Mouse (Mus musculus) heart, postnatal 10 days (tissue): ENCODE data around the gene Smim17. TPM values are rescaled to one million over a fixed set of nuclear protein-coding genes. Genes with fewer than 3 reads are reported as not detected.
"Not testable (repeated sequence)": the region's sequence is repeated elsewhere in the genome, so short reads cannot be mapped to it uniquely, and the experiment has no call there.

Experiments
- DNase-seq, 2 experiments: peaks; one replicate each; pipeline ENCODE4 v3.0.0; 2021
- intact Hi-C: fragments of 180-260 bp; cut with DNase I; formaldehyde crosslinking; loops from one replicate; pipeline ENCODE4 v1.15.1; 2025
- total RNA-seq, 2 experiments: library from RNA; stranded (reverse); gene quantifications; 2 replicates each; pipeline ENCODE4 v1.2.3; 2021

Gene Smim17
- total RNA-seq, 2 experiments from 2014 or later, result not detected

GRCm38 (mm10) chr7:6410043-6410442, 11.5 kb downstream of the Smim17 start, which contains the start of gene Gm20715:
Gene Gm20715 (plus strand): TSS chr7:6410277.
- intact Hi-C loops, result loop anchor here (5.0 kb wide), 2 partner anchors 48 to 128 kb away; partner anchors contain the start of gene Zfp78
- DNase-seq, result peak; percentile 96 to 99

DNA sequence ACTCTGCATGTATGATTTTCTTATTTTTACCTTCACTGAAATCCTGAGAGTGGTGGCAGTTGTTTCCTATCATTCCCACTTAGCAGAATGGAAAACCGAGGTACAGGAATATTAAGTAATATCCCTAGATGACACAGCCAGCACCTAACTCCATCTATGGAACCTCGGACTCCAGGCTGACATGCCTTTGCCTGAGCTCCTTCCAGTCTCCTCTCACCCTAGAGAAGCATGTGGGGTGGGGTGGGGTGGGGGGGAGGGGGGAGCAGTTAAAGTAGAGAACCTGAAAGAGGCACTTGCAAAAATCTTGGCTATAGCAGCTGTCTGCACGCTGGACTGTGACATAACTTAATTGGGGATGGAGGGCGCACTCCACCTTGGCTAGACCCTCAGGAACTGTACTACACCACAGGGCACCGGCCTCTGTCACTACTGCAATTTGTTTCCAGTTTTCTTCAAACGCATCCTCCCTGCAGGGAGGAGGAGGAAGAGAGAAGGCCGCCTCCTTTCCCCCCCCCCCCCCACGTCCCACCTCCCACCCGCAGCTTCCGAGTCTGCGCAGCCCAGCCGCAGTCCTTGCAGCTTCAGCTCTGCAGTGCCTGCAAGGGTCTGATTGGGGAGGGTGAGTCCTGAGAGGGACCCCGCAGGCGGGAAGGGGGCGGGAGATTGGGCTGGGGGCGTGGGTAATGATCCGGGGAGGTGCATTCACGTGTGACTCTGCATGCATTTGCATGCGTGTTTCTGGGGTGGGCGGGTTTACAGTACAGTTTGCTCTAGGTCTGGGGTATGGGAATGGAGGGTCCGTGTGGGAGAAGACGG, 16.3 kb downstream of the Smim17 start:
- intact Hi-C loops, result loop anchor here (5.0 kb wide), 2 partner anchors 53 to 133 kb away; partner anchors contain the start of gene Zfp78

DNA sequence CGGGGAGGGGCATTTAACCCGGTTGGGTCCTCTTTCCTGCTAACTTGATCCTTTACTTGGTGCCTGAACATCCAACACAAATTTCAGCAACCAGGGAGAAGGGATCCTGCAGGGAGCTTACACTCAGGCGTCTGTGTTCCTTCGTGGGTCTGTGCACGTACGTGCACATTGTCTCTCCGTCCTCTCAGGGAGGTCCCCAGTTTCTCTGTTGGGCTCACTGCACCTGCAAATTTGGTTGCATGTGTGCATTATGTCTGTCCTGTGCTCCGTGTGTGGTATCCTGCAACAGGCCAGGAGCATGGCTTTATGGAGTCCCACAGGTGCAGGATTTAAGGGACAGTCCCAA, 16.9 kb downstream of the Smim17 start:
- intact Hi-C loops, result no loop called here
- no peak for DNase-seq

More for the DNA sequence above, 16.3 kb downstream of the Smim17 start:
- no peak for DNase-seq

DNA sequence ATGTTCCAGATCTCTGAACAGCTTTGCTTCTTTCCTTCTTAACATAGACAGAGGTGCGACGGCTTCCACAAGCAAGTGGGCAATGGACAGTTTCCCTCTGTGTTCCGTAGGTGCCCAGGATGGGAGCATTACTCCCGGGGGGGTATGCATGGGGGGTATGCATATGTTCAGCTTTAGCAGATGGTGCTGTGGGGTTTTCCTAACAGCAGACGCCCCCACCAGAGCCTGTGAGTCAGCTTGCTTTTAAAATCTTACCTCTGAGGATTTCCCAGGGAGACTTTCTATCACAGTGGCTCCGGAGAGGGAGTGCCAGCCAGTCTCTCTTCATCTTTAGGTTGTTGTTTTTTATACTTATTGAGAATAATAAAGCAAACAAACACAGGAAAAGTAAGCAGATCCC, 21.4 kb downstream of the Smim17 start:
- intact Hi-C loops, result no loop called here
- no peak for DNase-seq

- DNase-seq, result no peak
- intact Hi-C loops, result no loop called here
These were observed 30.9 kb downstream of the Smim17 start for GRCm38 (mm10) chr7:6429381-6429780.

- DNase-seq, result peak; percentile 3 to 18
- intact Hi-C loops, result loop anchor here (1.0 kb wide), 1 partner anchor 71 kb away; no protein-coding TSS in a partner anchor
These were observed 31.8 kb downstream of the Smim17 start for GRCm38 (mm10) chr7:6430342-6430741.

DNA sequence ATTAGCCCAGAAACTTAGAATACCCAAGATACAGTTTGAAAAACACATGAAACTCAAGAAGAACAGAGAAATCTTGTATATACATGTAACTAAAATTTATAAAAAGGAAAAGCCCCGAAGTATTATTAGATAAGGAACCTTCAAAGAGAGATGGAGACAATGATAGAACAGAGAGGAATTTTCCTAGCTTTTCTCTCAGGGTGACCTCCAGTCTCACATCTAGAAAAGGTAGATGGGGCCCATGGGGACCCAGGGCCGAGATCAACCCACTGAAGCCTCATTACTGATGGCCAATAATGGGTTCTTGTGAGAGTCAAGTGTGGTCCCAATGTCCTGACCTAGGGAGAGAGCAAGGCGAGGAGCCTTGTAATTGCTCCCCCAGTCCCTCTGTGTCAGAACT, 39.9 kb downstream of the Smim17 start, which contains the start of gene Olfr1344:
TSS of gene Olfr1344 (plus strand) at position 301 of the 400 bp plus-strand sequence.
- intact Hi-C loops, result no loop called here
- no peak for DNase-seq

DNA sequence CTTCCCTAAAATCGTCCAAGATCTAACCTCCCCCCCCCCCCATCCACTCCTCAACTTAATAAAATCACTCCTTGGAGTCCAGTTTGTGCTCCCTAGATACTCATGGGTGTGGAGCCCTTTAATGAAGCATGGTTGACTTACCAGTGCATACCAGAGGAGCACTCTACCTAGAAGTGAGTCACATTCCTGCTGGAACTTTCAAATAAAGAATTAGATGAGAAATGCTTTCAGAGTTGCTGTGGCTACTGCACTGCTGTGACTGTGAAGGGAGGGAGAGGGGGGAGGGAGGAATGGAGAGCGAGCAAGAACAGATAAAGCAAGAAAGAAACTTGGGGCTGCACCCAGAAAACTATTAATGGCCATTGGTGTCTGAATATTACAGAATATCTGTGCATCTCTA, 42.7 kb downstream of the Smim17 start:
- intact Hi-C loops, result no loop called here
- no peak for DNase-seq

DNA sequence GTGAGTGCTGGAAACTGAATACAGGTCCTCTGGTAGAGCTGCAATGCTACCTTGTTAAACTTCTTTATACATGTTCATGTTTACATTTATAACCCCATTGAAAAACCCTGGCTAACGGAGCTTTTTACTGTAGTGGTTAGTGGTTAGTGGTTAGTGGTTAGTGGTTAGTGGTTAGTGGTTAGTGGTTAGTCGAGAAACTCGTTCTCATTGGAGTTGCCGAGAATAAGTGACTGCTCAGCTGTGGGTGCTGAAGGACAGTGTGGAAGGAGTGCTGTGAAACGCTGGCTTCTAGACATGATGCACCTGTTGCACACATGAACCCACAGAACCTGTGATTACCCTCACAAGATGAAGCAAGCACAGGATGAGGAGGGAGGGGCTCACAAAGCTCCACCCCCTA, 49.3 kb downstream of the Smim17 start:
- intact Hi-C loops, result no loop called here
- no peak for DNase-seq

DNA sequence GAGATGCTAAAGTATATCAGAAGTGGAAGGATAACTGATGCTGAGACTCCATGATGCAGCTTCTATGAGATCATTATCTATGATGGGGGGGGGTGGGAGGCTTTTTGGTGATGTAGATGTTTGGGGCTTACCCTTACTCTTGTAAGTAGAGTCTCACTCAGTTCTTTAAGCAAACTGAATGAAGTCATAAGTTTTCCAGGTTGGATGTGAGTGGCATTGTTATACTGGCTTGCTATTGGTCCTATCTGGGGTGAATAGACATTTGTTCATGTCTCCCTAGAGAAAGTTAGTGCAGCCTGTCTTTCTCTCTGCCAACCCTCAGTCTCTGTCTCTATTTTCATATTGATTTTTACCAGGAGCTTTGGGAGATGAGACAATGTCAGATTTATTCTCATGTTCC, 57.4 kb downstream of the Smim17 start, which contains the start of gene Olfr1336:
TSS of gene Olfr1336 (plus strand) at position 301 of the 400 bp plus-strand sequence.
- intact Hi-C loops, result no loop called here
- no peak for DNase-seq

- DNase-seq, result no peak
- intact Hi-C loops, result no loop called here
These were observed 57.9 kb downstream of the Smim17 start for GRCm38 (mm10) chr7:6456399-6456798.

GRCm38 (mm10) chr7:6466951-6467350, 68.4 kb downstream of the Smim17 start, which contains the start of gene Olfr1346:
Gene Olfr1346 (plus strand): TSS chr7:6467101.
- intact Hi-C loops, result no loop called here
- no peak for DNase-seq

GRCm38 (mm10) chr7:6477633-6478032, 79.1 kb downstream of the Smim17 start:
- DNase-seq, intact Hi-C loops: not testable (repeated sequence)

Other genes with a start within 250 kb of the Smim17 start
- gene Zfp787, start 242.7 kb upstream of the Smim17 start, total RNA-seq, result 10 to 100 TPM; 44.2 to 48.6 TPM
- gene Zfp444, start 226.5 kb upstream of the Smim17 start, total RNA-seq, result 10 to 100 TPM; 11.8 to 13.8 TPM
- not detected for gene Galp, start 201.6 kb upstream of the Smim17 start, total RNA-seq
- not detected for gene Zscan5b, start 176.4 kb upstream of the Smim17 start, total RNA-seq
- gene Epp13, start 146.0 kb upstream of the Smim17 start, total RNA-seq, result not detected
- 1 to 10 TPM; 2.1 to 2.4 TPM for gene Zfp667, start 112.1 kb upstream of the Smim17 start, total RNA-seq
- gene Zfp583, start 67.4 kb upstream of the Smim17 start, total RNA-seq, result 1 to 10 TPM; 1.5 to 1.9 TPM
- under 1 TPM; 0.14 to 0.27 TPM for gene Gm3854, start 55.0 kb upstream of the Smim17 start, total RNA-seq
- gene Zfp78, start 35.4 kb upstream of the Smim17 start, total RNA-seq, result 1 to 10 TPM; 1.3 to 2.4 TPM
- 1 to 10 TPM; 4.3 to 4.5 TPM for gene Zfp28, start 15.4 kb upstream of the Smim17 start, total RNA-seq
- gene Gm20715, start 11.6 kb downstream of the Smim17 start, total RNA-seq, result not detected
- gene Olfr1344, start 40.0 kb downstream of the Smim17 start, total RNA-seq, result not detected
- not detected for gene Olfr1336, start 57.5 kb downstream of the Smim17 start, total RNA-seq
- gene Olfr1346, start 68.4 kb downstream of the Smim17 start, total RNA-seq, result not detected
- not detected for gene Olfr5, start 88.2 kb downstream of the Smim17 start, total RNA-seq
- not detected for gene Olfr1347, start 101.0 kb downstream of the Smim17 start, total RNA-seq
- gene Olfr1348, start 110.0 kb downstream of the Smim17 start, total RNA-seq, result not detected
- not detected for gene Olfr1349, start 124.2 kb downstream of the Smim17 start, total RNA-seq
- not detected for gene Olfr1350, start 166.1 kb downstream of the Smim17 start, total RNA-seq